Mouse (Mus musculus) kidney, adult 2 months (tissue): ENCODE measurements at regions not wholly inside any gene's neighbourhood (a gene's known extent, or its start where the extent isn't known, plus 50 kb on each side); places are given as distances from the start of the nearest gene placed in this dataset.

Source experiments
- DNase-seq: peaks from one replicate; pipeline ENCODE4 v3.0.0; 2021
- H3K27ac ChIP-seq: fragments of 200-500 bp; 2 replicates; pipeline ENCODE4 v1.5.1; 2012; ENCODE audit warnings: low read depth, low read length, control low read depth, inconsistent platforms; ENCODE audit not compliant: insufficient read depth
- H3K27me3 ChIP-seq: fragments of 200-500 bp; replicated peaks from 2 replicates; pipeline ENCODE4 v1.6.1; 2012; ENCODE audit warnings: mild to moderate bottlenecking, moderate library complexity, low read length, inconsistent platforms; ENCODE audit not compliant: control insufficient read depth, insufficient read depth
- H3K36me3 ChIP-seq: fragments of 200-500 bp; 2 replicates; pipeline ENCODE4 v1.6.1; 2012; ENCODE audit warnings: mild to moderate bottlenecking, moderate library complexity, low read length, inconsistent platforms; ENCODE audit not compliant: control insufficient read depth, insufficient read depth
- H3K4me1 ChIP-seq: fragments of 200-500 bp; 2 replicates; pipeline ENCODE4 v1.6.1; 2011; ENCODE audit warnings: low read length; ENCODE audit not compliant: control insufficient read depth, insufficient read depth
- H3K4me3 ChIP-seq: fragments of 200-500 bp; 2 replicates; pipeline ENCODE4 v1.5.1; 2011; ENCODE audit warnings: mild to moderate bottlenecking, low read depth, low read length, control low read depth; ENCODE audit not compliant: insufficient read depth
- CTCF ChIP-seq: fragments of 200-500 bp; conservative IDR thresholded peaks from 2 replicates; pipeline ENCODE4 v1.5.1; 2011; ENCODE audit warnings: low read depth, mild to moderate bottlenecking, control low read depth, low read length, moderate library complexity, mixed read lengths; ENCODE audit not compliant: insufficient read depth, insufficient read length
- POLR2A ChIP-seq: fragments of 200-500 bp; IDR thresholded peaks from one replicate; pipeline ENCODE4 v1.6.1; 2011; ENCODE audit warnings: low read depth, low read length, control low read depth
- WGBS: fragments of 180-500 bp; shearing (Covaris S2); methylation state at CpG from one replicate; pipeline ENCODE4 v1.1.7; 2018; 5-methylcytosine and 5-hydroxymethylcytosine counted together

- no peaks in the 10 kb centered on the region for H3K27me3 ChIP-seq
- H3K4me3 ChIP-seq: no peak overlapping the region
- TF ChIP-seq POLR2A (no peak), CTCF (no peak)
- no peak for DNase-seq
- no peaks in the 10 kb centered on the region for H3K36me3 ChIP-seq
- H3K4me1 ChIP-seq: no peaks in the 10 kb centered on the region
- WGBS: 83% methylated on average over 4 of the region's 4 CpGs
- H3K27ac ChIP-seq: no peak overlapping the region
Measured at GRCm38 (mm10) chr2:75407560-75407959, 251.5 kb upstream of the Hnrnpa3 start.

- TF ChIP-seq CTCF (no peak), POLR2A (no peak)
- 96% methylated on average over 2 of the region's 2 CpGs for WGBS
- H3K36me3 ChIP-seq: no peaks in the 10 kb centered on the region
- no peak overlapping the region for H3K4me3 ChIP-seq
- H3K27me3 ChIP-seq: no peaks in the 10 kb centered on the region
- H3K27ac ChIP-seq: no peak overlapping the region
- no peaks in the 10 kb centered on the region for H3K4me1 ChIP-seq
- DNase-seq: no peak
Measured at GRCm38 (mm10) chr2:75408016-75408415, 251.0 kb upstream of the Hnrnpa3 start.

GRCm38 (mm10) chr2:75409806-75410205 lies 249.3 kb upstream of the Hnrnpa3 start:
- no peak for DNase-seq
- no peaks in the 10 kb centered on the region for H3K4me1 ChIP-seq
- 92% methylated on average over 7 of the region's 7 CpGs for WGBS
- no peak overlapping the region for H3K27ac ChIP-seq
- H3K36me3 ChIP-seq: no peaks in the 10 kb centered on the region
- no peaks in the 10 kb centered on the region for H3K27me3 ChIP-seq
- H3K4me3 ChIP-seq: no peak overlapping the region
- no peak for TF ChIP-seq POLR2A

- 93% methylated on average over 5 of the region's 5 CpGs for WGBS
- Histone ChIP-seq H3K4me3 (no peak overlapping the region), H3K27ac (no peak overlapping the region), H3K27me3 (no peaks in the 10 kb centered on the region), H3K4me1 (no peaks in the 10 kb centered on the region), H3K36me3 (no peaks in the 10 kb centered on the region)
- no peak for DNase-seq
- TF ChIP-seq POLR2A (no peak), CTCF (no peak)
Measured at GRCm38 (mm10) chr2:75412735-75413134, 246.3 kb upstream of the Hnrnpa3 start.

- DNase-seq: no peak
- no peaks in the 10 kb centered on the region for H3K4me1 ChIP-seq
- H3K36me3 ChIP-seq: no peaks in the 10 kb centered on the region
- no peaks in the 10 kb centered on the region for H3K27me3 ChIP-seq
- no peak overlapping the region for H3K4me3 ChIP-seq
- WGBS: 86% methylated on average over 2 of the region's 2 CpGs
- TF ChIP-seq CTCF (no peak), POLR2A (no peak)
- no peak overlapping the region for H3K27ac ChIP-seq
Measured at GRCm38 (mm10) chr2:75418689-75419088, 240.4 kb upstream of the Hnrnpa3 start.

- no peaks in the 10 kb centered on the region for H3K4me1 ChIP-seq
- H3K36me3 ChIP-seq: no peaks in the 10 kb centered on the region
- no peaks in the 10 kb centered on the region for H3K27me3 ChIP-seq
- no peak for DNase-seq
- no peak overlapping the region for H3K27ac ChIP-seq
- TF ChIP-seq CTCF (no peak), POLR2A (no peak)
- WGBS: 96% methylated on average over 1 of the region's 1 CpGs
- H3K4me3 ChIP-seq: no peak overlapping the region
Measured at GRCm38 (mm10) chr2:75419142-75419541, 239.9 kb upstream of the Hnrnpa3 start.

- Histone ChIP-seq H3K4me3 (no peak overlapping the region), H3K27me3 (no peaks in the 10 kb centered on the region), H3K36me3 (no peaks in the 10 kb centered on the region), H3K4me1 (no peaks in the 10 kb centered on the region), H3K27ac (no peak overlapping the region)
- DNase-seq: no peak
- TF ChIP-seq POLR2A (no peak), CTCF (no peak)
- 58% methylated on average over 20 of the region's 20 CpGs for WGBS
Measured at GRCm38 (mm10) chr2:75422798-75423685, 236.0 kb upstream of the Hnrnpa3 start.
